Mouse (Mus musculus) kidney, adult 2 months (tissue): Measurements from ENCODE around the gene Olfr1367. TPM values are rescaled to one million over a fixed set of nuclear protein-coding genes. Genes with fewer than 3 reads are reported as not detected.

Experiments used
- DNase-seq: peaks from one replicate; pipeline ENCODE4 v3.0.0; 2021
- H3K27ac ChIP-seq: fragments of 200-500 bp; 2 replicates; pipeline ENCODE4 v1.5.1; 2012; ENCODE audit warnings: low read depth, low read length, control low read depth, inconsistent platforms; ENCODE audit not compliant: insufficient read depth
- H3K27me3 ChIP-seq: fragments of 200-500 bp; replicated peaks from 2 replicates; pipeline ENCODE4 v1.6.1; 2012; ENCODE audit warnings: mild to moderate bottlenecking, moderate library complexity, low read length, inconsistent platforms; ENCODE audit not compliant: control insufficient read depth, insufficient read depth
- H3K36me3 ChIP-seq: fragments of 200-500 bp; 2 replicates; pipeline ENCODE4 v1.6.1; 2012; ENCODE audit warnings: mild to moderate bottlenecking, moderate library complexity, low read length, inconsistent platforms; ENCODE audit not compliant: control insufficient read depth, insufficient read depth
- H3K4me1 ChIP-seq: fragments of 200-500 bp; 2 replicates; pipeline ENCODE4 v1.6.1; 2011; ENCODE audit warnings: low read length; ENCODE audit not compliant: control insufficient read depth, insufficient read depth
- H3K4me3 ChIP-seq: fragments of 200-500 bp; 2 replicates; pipeline ENCODE4 v1.5.1; 2011; ENCODE audit warnings: mild to moderate bottlenecking, low read depth, low read length, control low read depth; ENCODE audit not compliant: insufficient read depth
- CTCF ChIP-seq: fragments of 200-500 bp; conservative IDR thresholded peaks from 2 replicates; pipeline ENCODE4 v1.5.1; 2011; ENCODE audit warnings: low read depth, mild to moderate bottlenecking, control low read depth, low read length, moderate library complexity, mixed read lengths; ENCODE audit not compliant: insufficient read depth, insufficient read length
- POLR2A ChIP-seq: fragments of 200-500 bp; IDR thresholded peaks from one replicate; pipeline ENCODE4 v1.6.1; 2011; ENCODE audit warnings: low read depth, low read length, control low read depth
- WGBS: fragments of 180-500 bp; shearing (Covaris S2); methylation state at CpG from one replicate; pipeline ENCODE4 v1.1.7; 2018; 5-methylcytosine and 5-hydroxymethylcytosine counted together
- polyA plus RNA-seq: library from polyadenylated mRNA; depleted of rRNA; stranded (reverse); fragments of >200 nt; gene quantifications from 2 replicates; pipeline ENCODE4 v1.2.3, GENCODE M21; 2012

Olfr1367 gene
- polyA plus RNA-seq, 1 experiment: not detected

DNA sequence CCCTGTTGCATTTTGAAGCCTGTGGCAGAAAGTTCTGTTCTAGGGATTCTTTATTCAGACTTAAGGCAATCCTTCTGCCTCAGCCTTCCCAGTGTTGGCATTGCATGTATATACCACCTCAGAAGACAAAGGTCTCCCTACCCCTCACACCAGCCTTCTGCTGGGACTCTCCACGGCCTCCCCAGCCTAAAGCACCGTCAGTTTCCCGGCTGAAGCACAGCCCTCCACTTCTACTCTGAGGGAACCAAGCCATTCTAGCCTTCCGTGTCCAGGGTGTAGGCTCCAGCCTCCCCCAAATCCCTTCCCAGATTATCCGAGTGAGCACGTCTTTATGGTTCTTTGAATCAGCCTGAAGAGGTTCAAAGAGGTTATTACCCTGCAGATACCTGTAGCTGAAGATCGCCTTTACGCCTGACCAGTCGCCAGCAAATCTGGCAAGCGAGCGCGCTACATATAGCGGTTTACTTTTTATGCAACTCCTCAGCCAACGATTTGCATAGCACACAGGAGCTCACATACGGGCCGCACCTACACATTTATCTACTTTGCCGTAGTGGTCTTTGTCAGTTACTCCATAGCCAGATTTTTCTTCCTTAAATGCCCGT, 24.7 kb upstream of the Olfr1367 start:
- no peaks in the 10 kb centered on the region for H3K4me1 ChIP-seq
- H3K4me3 ChIP-seq: no peak overlapping the region
- H3K27me3 ChIP-seq: no peaks in the 10 kb centered on the region
- H3K27ac ChIP-seq: no peak overlapping the region
- DNase-seq: no peak
- TF ChIP-seq CTCF: no peak
- no peak for TF ChIP-seq POLR2A
- 27% methylated on average over 18 of the region's 18 CpGs for WGBS
- H3K36me3 ChIP-seq: no peaks in the 10 kb centered on the region

DNA sequence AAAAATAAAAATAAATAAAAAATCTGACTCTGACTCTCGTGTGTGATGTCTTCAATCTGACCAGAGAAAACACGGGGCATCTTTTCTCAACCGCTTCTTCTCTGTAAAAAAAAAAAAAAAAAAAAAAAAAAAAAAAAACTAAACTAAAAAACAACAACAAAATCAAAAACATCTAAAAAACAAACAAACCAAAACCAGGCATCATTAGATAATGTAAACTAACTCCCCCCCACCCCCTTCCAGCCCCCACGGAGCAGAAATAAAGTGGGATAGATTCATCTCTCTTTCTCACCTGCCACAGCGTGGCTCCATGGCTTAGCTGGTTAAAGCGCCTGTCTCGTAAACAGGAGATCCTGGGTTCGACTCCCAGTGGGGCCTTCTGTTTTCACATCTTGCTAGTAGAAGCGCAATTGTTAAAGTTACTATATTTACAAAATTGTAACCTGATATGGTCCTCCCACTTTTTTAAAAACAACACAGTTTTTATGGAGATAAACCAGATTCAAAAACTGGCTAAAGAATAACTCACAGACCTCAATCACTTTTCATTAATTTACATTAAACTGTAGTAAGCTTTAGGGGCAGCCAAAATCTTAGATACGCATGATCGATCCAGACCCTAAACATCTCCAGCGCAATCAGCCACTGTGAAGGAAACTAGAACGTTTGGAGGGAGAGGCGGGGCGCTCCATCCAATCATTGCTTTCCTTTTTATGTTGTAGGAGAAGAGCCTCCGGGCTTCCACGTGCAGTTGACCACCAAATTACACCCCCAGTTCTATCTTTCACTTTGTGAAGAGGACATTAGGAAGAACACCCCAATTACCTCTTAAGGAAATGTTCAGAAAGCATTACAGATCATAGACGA, 24.0 kb upstream of the Olfr1367 start:
- Histone ChIP-seq H3K36me3 (no peaks in the 10 kb centered on the region), H3K4me1 (no peaks in the 10 kb centered on the region), H3K4me3 (no peak overlapping the region), H3K27ac (no peak overlapping the region), H3K27me3 (no peaks in the 10 kb centered on the region)
- DNase-seq: peak; percentile 13
- TF ChIP-seq CTCF: no peak
- no peak for TF ChIP-seq POLR2A
- WGBS: 25% methylated on average over 18 of the region's 18 CpGs

DNA sequence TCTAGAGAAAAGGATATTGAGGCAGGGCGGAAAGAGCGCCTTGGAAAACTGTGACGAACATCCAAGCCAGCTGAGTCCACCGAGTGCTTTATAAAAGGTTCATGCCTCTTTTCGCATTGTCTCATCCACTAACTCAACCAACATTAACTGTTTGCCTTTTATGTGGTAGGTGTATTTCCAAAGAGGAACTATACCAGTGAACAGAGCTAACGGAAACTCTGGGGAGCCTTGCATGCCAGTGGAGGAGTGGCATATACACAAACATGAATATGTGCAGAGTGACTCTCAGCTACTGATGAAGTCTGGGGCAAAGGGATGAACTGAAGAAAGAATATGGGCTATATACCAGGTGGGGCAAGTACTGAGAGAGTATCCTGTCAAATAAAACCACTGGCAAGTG, 23.3 kb upstream of the Olfr1367 start:
- WGBS: 73% methylated on average over 6 of the region's 6 CpGs
- Histone ChIP-seq H3K4me1 (no peaks in the 10 kb centered on the region), H3K27ac (no peak overlapping the region)

GRCm38 (mm10) chr13:21326191-21326590, 20.5 kb upstream of the Olfr1367 start:
- no peaks in the 10 kb centered on the region for H3K4me1 ChIP-seq
- no peak overlapping the region for H3K4me3 ChIP-seq
- H3K36me3 ChIP-seq: no peaks in the 10 kb centered on the region
- DNase-seq: peak; percentile 42
- WGBS: 9% methylated on average over 4 of the region's 4 CpGs
- TF ChIP-seq CTCF (peak; percentile 26; the same call in 1 of the 2 replicates), POLR2A (no peak)
- no peaks in the 10 kb centered on the region for H3K27me3 ChIP-seq
- H3K27ac ChIP-seq: no peak overlapping the region

More for the DNA sequence above, 23.3 kb upstream of the Olfr1367 start:
- no peaks in the 10 kb centered on the region for H3K27me3 ChIP-seq
- H3K4me3 ChIP-seq: no peak overlapping the region
- no peaks in the 10 kb centered on the region for H3K36me3 ChIP-seq
- DNase-seq: no peak
- TF ChIP-seq CTCF: no peak
- TF ChIP-seq POLR2A: no peak

GRCm38 (mm10) chr13:21326657-21327211, 20.0 kb upstream of the Olfr1367 start:
- WGBS: under 1% methylated on average over 24 of the region's 24 CpGs
- H3K4me1 ChIP-seq: no peaks in the 10 kb centered on the region
- peak overlapping the region; percentile 48 for H3K4me3 ChIP-seq
- no peak overlapping the region for H3K27ac ChIP-seq
- no peaks in the 10 kb centered on the region for H3K27me3 ChIP-seq
- DNase-seq: peak; percentile 86
- no peaks in the 10 kb centered on the region for H3K36me3 ChIP-seq
- TF ChIP-seq CTCF: peak; percentile 89
- no peak for TF ChIP-seq POLR2A

GRCm38 (mm10) chr13:21327424-21327823, 19.3 kb upstream of the Olfr1367 start:
- H3K4me1 ChIP-seq: no peaks in the 10 kb centered on the region
- TF ChIP-seq POLR2A (no peak), CTCF (no peak)
- DNase-seq: no peak
- no peaks in the 10 kb centered on the region for H3K27me3 ChIP-seq
- no peaks in the 10 kb centered on the region for H3K36me3 ChIP-seq
- WGBS: under 1% methylated on average over 9 of the region's 9 CpGs
- no peak overlapping the region for H3K4me3 ChIP-seq
- no peak overlapping the region for H3K27ac ChIP-seq

GRCm38 (mm10) chr13:21350593-21350992, 3.9 kb downstream of the Olfr1367 start:
- DNase-seq: no peak
- H3K27ac ChIP-seq: no peak overlapping the region
- H3K27me3 ChIP-seq: no peaks in the 10 kb centered on the region
- no peak for TF ChIP-seq CTCF
- no peaks in the 10 kb centered on the region for H3K36me3 ChIP-seq
- H3K4me1 ChIP-seq: no peaks in the 10 kb centered on the region
- no peak overlapping the region for H3K4me3 ChIP-seq
